Mouse (Mus musculus): ENCODE results near the gene Gnat3.
"Not testable (repeated sequence)": the region's sequence is repeated elsewhere in the genome, so short reads cannot be mapped to it uniquely, and the experiment has no call there.

Gnat3 gene

GRCm38 (mm10) chr5:17962249-17962648 lies at the start of gene Gnat3:
Gene Gnat3, plus strand, starts transcription at chr5:17962549.
- no peak for DNase-seq (ENCODE audit: extremely low spot score, low spot score)

GRCm38 (mm10) chr5:17918966-17919365 lies 43.4 kb upstream of the Gnat3 start:
- DNase-seq (ENCODE audit: extremely low spot score, low spot score): no peak

- no peak for DNase-seq (ENCODE audit: extremely low spot score, low spot score)
Observed at GRCm38 (mm10) chr5:17923648-17924047, 38.7 kb upstream of the Gnat3 start.

GRCm38 (mm10) chr5:17924085-17924518 lies 38.2 kb upstream of the Gnat3 start:
- no peak for DNase-seq (ENCODE audit: extremely low spot score, low spot score)

GRCm38 (mm10) chr5:17928471-17928870 lies 33.9 kb upstream of the Gnat3 start:
- DNase-seq (ENCODE audit: extremely low spot score, low spot score): no peak

- DNase-seq (ENCODE audit: extremely low spot score, low spot score): no peak
Observed at GRCm38 (mm10) chr5:17929006-17929567, 33.3 kb upstream of the Gnat3 start.

- not testable (repeated sequence) for DNase-seq (ENCODE audit: extremely low spot score, low spot score)
Observed at GRCm38 (mm10) chr5:17931588-17931987, 30.8 kb upstream of the Gnat3 start.

- DNase-seq (ENCODE audit: extremely low spot score, low spot score): no peak
Observed at GRCm38 (mm10) chr5:17934501-17934900, 27.8 kb upstream of the Gnat3 start.

GRCm38 (mm10) chr5:17938170-17938939 lies 24.0 kb upstream of the Gnat3 start:
- no peak for DNase-seq (ENCODE audit: extremely low spot score, low spot score)

- no peak for DNase-seq (ENCODE audit: extremely low spot score, low spot score)
Observed at GRCm38 (mm10) chr5:17956468-17956867, 5.9 kb upstream of the Gnat3 start.

GRCm38 (mm10) chr5:17969704-17970390 lies 7.5 kb downstream of the Gnat3 start:
- DNase-seq (ENCODE audit: extremely low spot score, low spot score): no peak

- no peak for DNase-seq (ENCODE audit: extremely low spot score, low spot score)
Observed at GRCm38 (mm10) chr5:17970391-17970730, 8.0 kb downstream of the Gnat3 start.

GRCm38 (mm10) chr5:17980501-17981121 lies 18.3 kb downstream of the Gnat3 start:
- DNase-seq (ENCODE audit: extremely low spot score, low spot score): no peak

- DNase-seq (ENCODE audit: extremely low spot score, low spot score): no peak
Observed at GRCm38 (mm10) chr5:17982770-17983169, 20.4 kb downstream of the Gnat3 start.

- DNase-seq (ENCODE audit: extremely low spot score, low spot score): no peak
Observed at GRCm38 (mm10) chr5:17984522-17984921, 22.2 kb downstream of the Gnat3 start.

- DNase-seq (ENCODE audit: extremely low spot score, low spot score): no peak
Observed at GRCm38 (mm10) chr5:17986611-17987010, 24.3 kb downstream of the Gnat3 start.

- DNase-seq (ENCODE audit: extremely low spot score, low spot score): no peak
Observed at GRCm38 (mm10) chr5:17990618-17991017, 28.3 kb downstream of the Gnat3 start.

GRCm38 (mm10) chr5:17999570-17999969 lies 37.2 kb downstream of the Gnat3 start:
- DNase-seq (ENCODE audit: extremely low spot score, low spot score): no peak

- DNase-seq (ENCODE audit: extremely low spot score, low spot score): no peak
Observed at GRCm38 (mm10) chr5:18000185-18000584, 37.8 kb downstream of the Gnat3 start.

GRCm38 (mm10) chr5:18001646-18002045 lies 39.3 kb downstream of the Gnat3 start:
- no peak for DNase-seq (ENCODE audit: extremely low spot score, low spot score)

GRCm38 (mm10) chr5:18003675-18004074 lies 41.3 kb downstream of the Gnat3 start:
- DNase-seq (ENCODE audit: extremely low spot score, low spot score): no peak

All from neural tube, embryonic 10.5 days (tissue).